Mouse (Mus musculus) megakaryocyte-erythroid progenitor cell, adult 5-6 weeks (primary cell): Measurements from ENCODE around the gene Sdhaf3. TPM values are rescaled to one million over a fixed set of nuclear protein-coding genes. Genes with fewer than 3 reads are reported as not detected.
"Not testable (repeated sequence)": the region's sequence is repeated elsewhere in the genome, so short reads cannot be mapped to it uniquely, and the experiment has no call there.

Experiments used
- ATAC-seq: replicated peaks from 2 replicates; pipeline ENCODE4 v1.8.0; 2016; ENCODE audit warnings: mild to moderate bottlenecking, inconsistent platforms; ENCODE audit not compliant: severe bottlenecking, poor library complexity, low FRiP score, low TSS enrichment
- total RNA-seq, 2 experiments: library from RNA; stranded (forward) in 1 of 2; stranded (reverse) in 1 of 2; fragments of 200-1000, 215-1000 nt in 1 of 2; fragments of >200 nt in 1 of 2; fragmentation: Nextera tagmentation in 1 of 2; gene quantifications; 2 replicates each; pipeline ENCODE4 v1.2.3; 2014 to 2017

Sdhaf3 gene
- total RNA-seq (2014; fragmentation: Nextera tagmentation): 3.0 and 9.1 TPM in 2 replicates
- total RNA-seq (2017): 2.8 and 4.7 TPM in 2 replicates

GRCm38 (mm10) chr6:6955764-6956561 lies at the start of gene Sdhaf3:
Gene Sdhaf3 (plus strand): TSS chr6:6956004.
- peak; percentile 96 for ATAC-seq

GRCm38 (mm10) chr6:6909586-6909985 lies 46.2 kb upstream of the Sdhaf3 start:
- no peak for ATAC-seq

GRCm38 (mm10) chr6:6914304-6914703 lies 41.5 kb upstream of the Sdhaf3 start:
- no peak for ATAC-seq

GRCm38 (mm10) chr6:6914849-6915525 lies 40.8 kb upstream of the Sdhaf3 start:
- ATAC-seq: peak; percentile 71; the same call in 1 of the 2 replicates

- no peak for ATAC-seq
Observed at GRCm38 (mm10) chr6:6915526-6915915, 40.3 kb upstream of the Sdhaf3 start.

GRCm38 (mm10) chr6:6917334-6917733 lies 38.5 kb upstream of the Sdhaf3 start:
- ATAC-seq: no peak

- ATAC-seq: no peak
Observed at GRCm38 (mm10) chr6:6925264-6925663, 30.5 kb upstream of the Sdhaf3 start.

GRCm38 (mm10) chr6:6930831-6931230 lies 25.0 kb upstream of the Sdhaf3 start:
- no peak for ATAC-seq

- no peak for ATAC-seq
Observed at GRCm38 (mm10) chr6:6931507-6931906, 24.3 kb upstream of the Sdhaf3 start.

- ATAC-seq: no peak
Observed at GRCm38 (mm10) chr6:6940845-6941244, 15.0 kb upstream of the Sdhaf3 start.

GRCm38 (mm10) chr6:6942813-6943212 lies 13.0 kb upstream of the Sdhaf3 start:
- no peak for ATAC-seq

- ATAC-seq: no peak
Observed at GRCm38 (mm10) chr6:6947650-6948049, 8.2 kb upstream of the Sdhaf3 start.

GRCm38 (mm10) chr6:6955395-6955763 lies 425 bp upstream of the Sdhaf3 start:
- ATAC-seq: peak; percentile 32

GRCm38 (mm10) chr6:6959234-6959633 lies 3.4 kb downstream of the Sdhaf3 start:
- ATAC-seq: not testable (repeated sequence)

- no peak for ATAC-seq
Observed at GRCm38 (mm10) chr6:6997226-6997946, 41.6 kb downstream of the Sdhaf3 start.

- no peak for ATAC-seq
Observed at GRCm38 (mm10) chr6:6997956-6998355, 42.2 kb downstream of the Sdhaf3 start.

GRCm38 (mm10) chr6:6999015-6999414 lies 43.2 kb downstream of the Sdhaf3 start:
- no peak for ATAC-seq

- ATAC-seq: no peak
Observed at GRCm38 (mm10) chr6:7003085-7003484, 47.3 kb downstream of the Sdhaf3 start.

- peak; percentile 61; the same call in 1 of the 2 replicates for ATAC-seq
Observed at GRCm38 (mm10) chr6:7004005-7004404, 48.2 kb downstream of the Sdhaf3 start.

- ATAC-seq: no peak
Observed at GRCm38 (mm10) chr6:7038087-7038486, 82.3 kb downstream of the Sdhaf3 start.
